Mouse (Mus musculus) right cerebral cortex, postnatal 4 days (tissue): ENCODE measurements around the gene Nfix.

Experiments
- DNase-seq: peaks from one replicate; pipeline ENCODE4 v3.0.0-alpha.2; 2022

Gene Nfix

DNA sequence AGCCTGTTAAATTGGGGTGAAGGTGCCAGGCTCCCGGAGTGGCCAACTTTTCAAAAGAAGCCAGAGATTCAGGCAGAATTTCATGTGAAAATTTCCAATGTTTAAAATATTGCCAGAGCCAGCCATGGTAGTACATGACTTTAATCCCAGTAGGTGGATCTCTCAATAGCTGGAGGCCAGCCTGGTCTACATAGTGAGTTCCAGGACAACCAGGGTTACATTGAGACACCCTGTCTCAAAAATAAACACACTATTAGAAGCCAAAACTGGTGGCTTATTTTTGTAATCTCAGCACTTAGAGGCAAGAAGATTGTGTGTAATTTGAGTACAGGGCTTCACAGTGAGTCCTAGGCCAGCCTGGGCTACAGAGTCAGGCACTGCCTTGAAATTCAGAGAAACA, 90.2 kb downstream of the Nfix start:
- no peak for DNase-seq

DNA sequence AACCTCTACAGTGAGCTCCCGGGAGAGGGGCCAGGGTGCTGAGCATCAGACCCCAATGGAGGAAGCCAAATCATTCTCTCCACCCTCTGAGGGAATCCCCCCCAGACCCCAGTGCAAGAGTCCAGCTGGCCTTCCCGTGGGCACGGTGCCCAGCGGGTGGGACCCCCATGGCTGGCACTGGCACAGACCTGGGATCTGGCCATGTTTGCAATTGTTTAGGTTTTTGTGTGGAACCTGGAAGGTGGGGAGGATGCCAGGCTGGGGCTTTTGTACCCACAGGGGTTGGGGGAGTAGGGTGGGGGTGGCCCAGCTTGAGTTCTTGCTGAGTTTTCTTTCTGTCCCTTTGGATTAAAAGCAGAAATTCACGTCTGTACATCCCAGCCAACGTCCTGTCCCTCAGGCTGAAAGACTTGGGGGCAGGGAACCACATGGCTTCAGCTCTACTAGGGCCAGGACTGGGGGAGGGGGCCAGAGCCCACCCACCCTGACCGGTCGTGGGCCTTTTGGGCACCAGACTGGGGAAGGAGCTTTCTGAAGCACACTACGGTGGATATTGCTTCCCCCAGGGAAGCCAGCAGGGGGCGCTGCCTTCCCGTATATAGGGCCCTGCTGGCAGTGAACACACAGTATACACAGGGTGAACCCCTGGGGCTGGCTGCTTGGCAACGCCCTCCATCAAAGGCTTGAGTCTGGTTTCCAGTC, 91.2 kb downstream of the Nfix start:
- DNase-seq: peak; percentile 88

DNA sequence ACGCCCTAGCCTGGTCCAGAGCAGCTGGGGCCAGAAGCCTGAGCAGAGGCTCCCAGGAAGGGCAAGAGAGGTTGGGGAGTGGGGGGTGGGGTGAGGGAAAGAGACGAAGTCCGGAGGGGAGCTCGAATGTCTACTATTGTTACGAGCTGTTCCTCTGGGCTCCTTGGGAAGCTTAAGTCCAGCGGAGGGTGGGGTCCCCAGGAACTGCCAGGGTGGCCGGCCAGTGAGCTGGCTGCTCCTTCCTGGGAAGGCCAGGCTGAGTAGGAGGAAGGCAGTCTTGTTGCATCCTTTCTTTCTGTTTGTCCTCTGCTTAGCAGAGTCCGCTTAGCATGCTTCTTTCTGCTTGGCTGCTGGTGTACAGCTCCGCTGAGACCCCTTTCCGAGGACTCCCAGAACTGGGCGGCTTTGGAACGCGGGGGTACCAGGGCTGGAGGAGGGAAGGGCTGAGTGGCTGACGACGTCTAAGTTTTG, 92.0 kb downstream of the Nfix start:
- DNase-seq: no peak

DNA sequence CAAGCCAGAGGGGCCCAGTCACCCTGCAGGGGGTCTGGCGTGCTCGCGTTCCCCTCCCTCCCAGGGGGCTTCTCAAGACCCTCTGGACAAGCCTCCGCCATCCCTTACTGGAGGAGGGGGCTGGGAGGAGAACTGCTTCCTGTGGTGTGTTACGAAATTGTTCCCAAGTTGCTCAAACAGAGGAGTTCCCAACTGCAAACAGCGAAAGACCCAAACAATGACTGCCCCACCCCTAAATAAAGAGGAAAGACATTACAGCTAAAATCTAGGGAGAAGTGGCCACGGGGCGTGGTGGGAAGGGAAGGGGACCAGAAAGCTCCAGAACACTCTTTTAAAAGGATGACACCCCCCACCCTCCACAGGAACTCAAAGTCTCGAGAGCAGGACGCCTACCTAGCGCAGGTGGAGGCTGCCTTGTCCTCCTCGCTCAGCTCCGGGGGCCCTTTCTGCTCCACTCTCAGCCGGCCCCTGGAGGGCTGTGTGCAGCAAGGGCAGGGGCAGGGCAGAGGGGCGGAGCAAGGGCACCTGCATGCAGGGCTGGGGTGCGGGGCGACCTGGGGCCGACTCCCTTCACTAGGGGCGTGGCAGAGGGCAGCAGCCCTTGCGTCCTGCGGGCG, 92.8 kb downstream of the Nfix start:
- DNase-seq: no peak

DNA sequence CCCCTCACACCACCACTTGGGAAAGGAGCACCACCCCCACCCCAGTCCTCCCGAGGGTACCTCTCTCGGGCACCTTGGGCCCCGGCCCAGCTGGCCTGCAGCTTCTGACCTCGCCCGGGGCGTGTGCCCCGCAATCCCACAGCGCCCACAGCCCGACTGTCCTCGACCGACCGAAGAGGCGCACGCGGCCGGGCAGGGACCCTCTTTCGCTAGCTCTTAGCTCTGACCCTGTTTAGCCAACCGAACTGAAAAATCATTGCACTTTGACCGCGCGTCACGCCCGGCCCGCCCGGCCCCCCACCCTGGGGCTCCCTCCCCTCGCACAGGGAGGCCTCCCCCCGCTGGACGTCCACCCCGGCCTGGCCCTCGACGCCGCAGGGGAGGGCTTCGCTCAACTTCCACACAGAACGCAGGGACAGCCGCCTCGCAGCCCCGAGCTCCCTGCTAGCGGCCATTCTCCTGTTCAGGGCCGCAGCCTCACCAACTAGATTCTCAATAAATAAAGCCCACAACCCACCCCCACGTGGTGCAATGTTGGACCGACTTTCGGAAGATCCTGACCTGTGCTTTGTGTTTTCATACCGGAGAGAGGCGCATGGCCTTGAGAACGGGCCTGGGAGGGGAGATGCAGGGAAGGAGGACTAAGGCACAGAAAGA, 93.4 kb downstream of the Nfix start:
- no peak for DNase-seq

DNA sequence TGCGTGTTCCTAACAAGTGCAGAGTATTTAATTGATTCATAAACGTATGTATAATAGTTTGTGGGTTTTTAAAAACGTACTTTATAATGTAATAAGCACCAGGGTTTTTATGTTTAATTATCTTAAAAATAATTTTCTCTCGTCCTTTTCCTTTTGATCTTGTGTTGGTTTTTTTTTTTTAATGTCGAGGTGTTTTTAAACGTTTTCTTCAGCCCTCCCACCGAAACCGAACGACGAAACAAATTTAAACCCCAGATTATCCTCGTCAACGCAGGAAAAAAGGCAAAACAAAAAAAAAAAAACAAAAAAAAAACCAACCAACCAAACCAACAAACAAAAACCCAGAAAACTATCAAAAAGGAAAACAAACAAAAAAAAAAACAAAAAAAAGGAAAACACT, 94.2 kb downstream of the Nfix start:
- no peak for DNase-seq

DNA sequence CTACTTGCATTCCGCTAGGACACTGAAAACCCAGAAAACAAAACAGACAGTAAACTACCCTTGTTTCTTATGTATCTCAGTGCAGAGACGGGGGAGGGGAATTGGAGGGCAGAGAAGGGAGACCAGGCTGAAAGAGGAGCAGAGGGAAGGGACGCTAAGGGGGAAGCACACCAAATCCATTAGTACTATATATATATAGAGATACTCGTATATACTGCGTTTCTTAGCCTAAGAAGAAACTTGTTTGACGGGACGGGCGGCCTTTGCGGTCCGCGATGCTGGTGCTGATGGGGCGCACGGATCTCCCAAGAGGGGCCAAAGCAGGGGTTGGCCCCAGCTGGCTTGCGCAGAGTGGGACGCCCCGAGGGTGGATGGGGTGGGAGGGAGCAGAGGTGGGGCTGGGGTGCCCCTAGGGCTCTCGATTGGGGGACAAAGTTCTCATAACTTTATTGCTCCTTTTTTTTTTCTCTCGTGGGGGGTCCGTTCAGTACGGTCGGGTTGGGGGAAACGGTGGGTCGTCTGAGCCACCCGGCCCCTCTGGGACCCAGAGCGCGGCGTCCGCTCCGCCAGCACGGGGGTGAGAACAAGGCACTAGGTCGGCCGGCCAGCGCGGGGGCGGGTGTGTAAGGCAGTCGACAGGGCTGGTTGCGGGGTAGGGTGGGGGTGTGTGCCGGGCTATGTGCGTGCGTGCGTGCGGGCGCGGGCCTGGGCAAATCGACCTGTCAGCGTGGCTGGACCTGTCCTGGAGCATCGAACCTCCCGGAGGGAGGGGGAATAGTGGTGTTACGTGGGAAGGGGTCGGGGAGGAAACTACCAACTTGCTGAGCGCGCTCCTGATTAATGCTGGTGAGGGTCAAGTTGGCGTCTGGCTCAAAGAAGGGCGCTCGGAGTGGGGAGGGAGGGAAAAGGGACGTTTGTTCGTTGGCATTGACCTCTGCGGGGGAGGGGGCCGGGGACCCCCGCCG, 95.0 kb downstream of the Nfix start:
- DNase-seq: no peak

DNA sequence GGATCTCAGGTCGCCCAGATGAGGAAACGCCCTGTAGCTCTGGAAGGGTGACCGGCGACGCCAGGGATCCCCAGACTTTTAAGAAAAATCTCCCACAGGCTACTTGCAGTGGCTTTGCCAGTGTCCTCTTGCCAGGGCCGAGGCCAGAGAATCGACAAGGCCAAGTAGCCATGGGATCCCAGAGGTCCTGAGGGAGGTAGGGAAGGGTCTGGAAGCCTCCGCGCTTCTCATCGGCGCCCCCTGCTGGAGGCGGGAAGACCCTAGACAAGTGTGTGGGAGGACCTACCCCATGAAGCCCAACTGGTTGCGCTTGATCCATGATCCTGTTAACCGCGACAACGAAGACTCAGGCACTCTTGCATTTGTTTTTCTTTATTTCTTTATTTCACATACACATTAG, 95.8 kb downstream of the Nfix start:
- peak; percentile 83 for DNase-seq

DNA sequence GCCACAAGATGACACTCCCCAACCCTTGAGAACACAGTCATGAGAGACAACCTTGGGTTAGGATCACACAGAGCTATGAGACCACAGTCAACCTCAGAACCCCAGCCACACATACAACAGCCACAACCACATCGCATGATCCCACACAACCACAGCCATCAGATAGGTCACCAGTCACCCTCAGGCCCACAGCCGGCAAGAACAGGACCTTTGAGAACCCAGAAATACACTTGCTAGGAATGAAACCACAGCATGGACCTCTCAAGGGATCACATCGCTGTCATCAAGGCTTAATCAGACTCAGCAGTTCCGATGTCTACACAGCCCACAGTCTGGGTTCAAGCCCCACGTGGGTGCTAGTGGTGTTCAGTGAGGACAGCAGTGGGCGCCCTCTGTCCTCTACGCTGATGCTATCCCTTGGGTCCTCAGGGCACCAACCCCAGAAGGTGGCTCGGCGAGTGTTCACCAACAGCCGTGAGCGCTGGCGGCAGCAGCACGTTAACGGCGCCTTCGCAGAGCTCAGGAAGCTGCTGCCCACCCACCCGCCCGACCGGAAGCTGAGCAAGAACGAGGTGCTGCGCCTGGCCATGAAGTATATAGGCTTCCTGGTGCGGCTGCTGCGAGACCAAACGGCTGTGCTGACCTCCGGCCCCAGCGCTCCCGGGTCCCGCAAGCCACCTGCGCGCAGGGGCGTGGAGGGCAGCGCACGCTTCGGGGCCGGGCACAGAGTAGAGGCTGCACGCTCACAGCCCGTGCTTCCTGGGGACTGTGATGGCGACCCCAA, 96.5 kb downstream of the Nfix start:
- no peak for DNase-seq

DNA sequence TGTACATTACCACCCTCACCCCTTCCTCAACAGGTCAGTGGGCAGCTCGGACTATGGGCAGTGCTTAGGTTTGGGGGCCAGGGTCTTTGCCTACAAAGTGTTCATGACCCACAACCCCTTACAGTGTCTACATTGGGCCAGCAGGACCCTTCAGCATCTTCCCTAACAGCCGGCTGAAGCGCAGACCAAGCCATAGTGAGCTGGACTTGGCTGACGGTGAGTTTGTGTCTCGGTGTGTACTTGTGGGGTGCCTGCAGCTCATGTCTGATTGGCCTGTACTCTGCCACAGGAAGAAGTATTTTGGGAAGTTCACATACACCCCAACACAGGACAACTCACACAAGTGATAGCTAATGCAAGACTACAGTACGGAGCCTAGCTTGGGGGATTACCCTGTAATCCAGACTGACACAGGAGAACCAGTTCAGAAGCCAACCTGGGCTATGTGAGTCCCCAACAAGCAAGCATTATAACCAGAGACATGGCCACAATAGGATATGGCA, 97.1 kb downstream of the Nfix start:
- DNase-seq: no peak

DNA sequence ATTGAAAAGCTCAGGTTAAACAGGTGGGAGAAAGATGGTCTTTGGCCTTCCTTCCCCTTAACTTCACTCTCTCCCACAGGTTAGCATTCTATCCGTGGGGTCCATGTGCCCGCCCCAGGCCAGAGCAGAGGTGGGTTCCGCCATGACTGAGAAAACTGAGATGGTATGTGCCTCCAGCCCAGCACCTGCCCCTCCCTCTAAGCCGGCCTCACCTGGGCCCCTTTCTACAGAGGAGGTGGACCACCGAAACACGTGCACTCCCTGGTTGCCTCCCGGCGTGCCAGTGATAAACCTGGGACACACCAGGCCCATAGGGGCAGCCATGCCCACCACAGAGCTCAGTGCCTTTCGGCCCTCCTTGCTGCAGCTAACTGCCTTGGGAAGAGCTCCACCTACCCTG, 97.6 kb downstream of the Nfix start:
- no peak for DNase-seq

DNA sequence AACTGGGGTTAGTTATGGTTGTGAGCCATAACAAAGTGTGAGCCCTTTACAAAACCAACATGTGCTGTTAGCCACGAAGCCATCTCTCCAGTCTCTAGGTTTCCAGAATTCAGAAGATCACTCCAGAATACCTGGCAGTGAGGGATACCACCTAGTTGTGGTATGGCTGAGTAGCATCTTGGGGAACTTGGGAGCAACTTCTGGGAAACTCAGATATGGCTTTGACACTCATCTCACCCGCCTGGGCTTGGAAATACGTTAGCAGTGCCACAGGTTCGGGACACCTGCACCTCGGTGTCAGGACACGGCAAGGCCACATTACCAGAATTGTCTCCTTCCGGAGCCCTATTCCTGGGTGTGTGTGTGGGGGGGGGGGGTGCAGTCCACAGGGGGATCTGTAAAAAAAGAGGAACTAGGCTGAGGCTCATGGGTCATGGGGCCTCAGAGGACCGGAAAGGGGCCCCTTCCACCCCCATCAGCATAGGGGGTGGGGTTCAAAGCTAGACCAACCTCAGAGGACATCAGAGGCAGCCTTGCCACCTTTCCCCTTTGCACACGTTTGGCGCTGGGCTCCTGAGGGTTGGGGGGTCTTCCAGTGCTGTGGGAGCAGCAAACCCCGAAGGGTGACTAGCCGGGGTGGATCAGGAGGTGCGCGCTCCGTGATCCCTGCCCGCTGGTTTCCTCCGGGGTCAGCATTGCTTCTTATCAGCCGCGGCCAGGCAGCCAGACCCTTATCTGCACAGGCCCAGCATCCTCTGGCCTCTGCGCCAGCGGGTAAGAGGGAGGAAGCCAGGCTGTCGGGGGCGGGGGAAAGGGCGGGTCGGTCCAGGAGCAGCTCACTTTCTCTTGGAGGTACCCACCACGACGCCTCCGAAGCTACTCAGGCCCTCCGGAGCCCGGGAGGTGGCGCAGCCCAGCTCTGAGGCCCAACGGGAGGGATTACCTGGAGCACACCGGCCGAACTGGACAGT, 98.9 kb downstream of the Nfix start, which contains the start of gene Lyl1:
Gene Lyl1, plus strand, starts transcription at position 517 of the 971 bp plus-strand sequence.
- no peak for DNase-seq

DNA sequence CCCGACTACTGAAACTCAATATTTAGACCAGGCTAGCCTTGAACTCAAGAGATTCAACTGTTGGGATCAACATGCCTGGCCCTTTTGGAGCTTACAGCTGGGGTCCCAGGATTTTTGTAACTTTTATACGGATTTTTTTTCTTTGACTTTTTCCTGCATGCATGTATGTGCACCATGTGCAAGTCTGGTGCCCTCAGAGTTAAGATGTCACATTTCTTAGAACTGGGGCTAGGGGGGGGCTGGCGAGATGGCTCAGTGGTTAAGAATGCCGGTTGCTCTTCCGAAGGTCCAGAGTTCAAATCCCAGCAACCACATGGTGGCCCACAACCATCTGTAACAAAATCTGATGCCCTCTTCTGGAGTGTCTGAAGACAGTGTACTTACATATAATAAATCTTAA, 99.6 kb downstream of the Nfix start:
- DNase-seq: no peak

DNA sequence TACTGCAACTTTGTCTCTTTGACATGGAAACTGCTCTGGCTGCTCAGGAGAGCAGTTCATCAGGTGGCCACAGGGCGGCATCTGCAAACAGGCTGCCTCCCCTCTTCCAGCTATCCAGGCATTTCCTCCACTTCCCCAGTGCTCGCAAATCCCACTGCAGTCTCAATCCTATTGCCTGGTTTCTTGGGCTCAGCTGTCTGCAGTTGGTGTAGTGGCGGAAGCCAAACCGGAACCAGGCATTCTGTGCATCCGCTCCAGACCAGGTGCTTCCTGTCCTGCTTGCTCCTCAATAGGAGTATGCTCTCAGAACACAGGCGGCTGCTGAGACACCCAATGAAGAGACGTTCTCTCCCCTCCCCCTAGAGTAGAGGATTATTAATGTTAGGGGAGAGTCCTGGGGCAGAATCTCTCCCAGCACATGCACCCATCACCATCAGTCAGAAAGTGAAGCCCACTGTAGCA, 100.3 kb downstream of the Nfix start:
- peak; percentile 64 for DNase-seq

DNA sequence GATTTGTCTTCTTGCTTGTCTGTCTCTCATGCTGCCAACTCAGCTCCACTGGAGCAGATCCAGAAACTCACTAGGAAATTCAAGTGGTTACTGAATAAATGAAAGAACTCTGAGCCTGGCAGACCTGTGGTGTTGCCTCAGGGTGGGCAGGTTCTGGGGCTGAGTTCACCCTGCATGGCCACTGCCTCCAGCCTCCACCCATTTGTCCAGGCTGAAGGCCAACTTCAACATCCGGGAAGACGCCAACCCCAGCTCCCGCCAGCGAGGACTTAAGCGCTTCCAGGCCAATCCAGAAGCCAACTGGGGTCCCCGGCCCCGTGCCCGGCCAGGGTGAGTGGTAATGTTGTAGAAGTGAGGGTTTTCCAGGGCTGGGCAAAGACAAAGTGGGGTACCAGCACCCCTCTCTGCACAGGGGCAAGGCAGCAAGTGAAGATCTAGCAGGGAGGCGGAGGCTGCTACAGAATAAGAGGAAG, 101.2 kb downstream of the Nfix start:
- peak; percentile 31 for DNase-seq

DNA sequence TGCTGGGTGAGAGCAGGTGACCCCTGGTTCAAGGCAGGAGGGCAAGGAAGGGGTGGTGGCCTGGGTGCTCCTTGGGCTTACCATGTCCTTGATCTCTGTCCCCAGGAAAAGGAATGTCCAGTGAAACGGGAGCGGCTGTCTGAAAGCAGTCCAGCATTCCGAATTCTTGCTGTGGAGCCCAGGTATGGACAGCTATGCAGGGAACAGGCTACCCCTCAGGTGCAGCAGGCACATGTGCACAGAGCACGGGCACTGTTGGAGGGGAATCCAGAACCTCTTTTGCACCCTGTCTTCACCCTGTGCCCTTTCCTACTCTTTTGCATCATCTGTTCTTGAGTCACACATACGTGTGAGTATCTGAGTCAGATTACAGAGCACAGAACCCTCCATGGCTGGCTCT, 101.9 kb downstream of the Nfix start:
- DNase-seq: no peak

DNA sequence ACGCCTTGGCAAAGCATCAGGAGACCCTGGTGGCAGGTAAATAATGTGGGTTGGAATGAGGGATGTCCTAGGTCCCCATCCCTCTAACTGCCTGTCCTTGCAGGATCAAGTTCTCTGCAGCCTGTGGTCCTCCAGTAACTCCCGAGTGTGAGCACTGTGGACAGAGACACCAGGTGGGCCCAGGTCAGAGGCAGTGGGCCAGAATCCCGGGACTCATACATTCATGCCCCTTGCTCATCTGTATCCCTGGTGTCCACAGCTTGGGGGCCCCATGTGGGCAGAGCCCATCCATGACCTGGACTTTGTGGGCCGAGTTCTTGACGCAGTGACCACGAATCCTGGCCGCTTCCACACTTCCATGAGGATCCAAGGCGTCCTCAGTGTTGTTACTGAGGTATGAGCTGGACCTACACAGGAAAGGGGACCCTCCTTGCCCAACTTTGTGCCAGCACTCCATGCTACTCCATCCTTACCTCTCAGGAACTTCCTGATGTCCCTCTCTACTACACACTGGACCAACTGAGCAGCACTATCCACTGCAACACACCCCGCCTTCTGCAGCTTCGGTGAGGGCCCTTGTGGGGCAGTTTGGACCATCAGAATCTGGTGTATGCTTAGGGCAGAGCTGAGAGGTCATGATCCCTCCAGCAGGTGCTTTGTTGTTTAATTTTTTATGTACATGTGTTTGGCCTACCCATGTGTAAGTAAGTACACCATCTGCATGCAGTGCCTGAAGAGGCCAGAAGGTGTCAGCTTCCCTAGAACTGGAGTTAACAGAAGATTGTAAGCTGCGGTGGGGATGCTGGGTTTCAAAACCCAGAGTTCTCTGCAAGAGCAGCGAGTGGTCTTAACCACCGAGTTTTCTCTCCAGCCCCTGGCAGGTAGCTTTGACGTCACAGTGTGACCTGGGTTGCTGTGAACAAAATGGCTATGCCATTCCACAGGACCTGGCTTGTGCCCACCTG, 102.7 kb downstream of the Nfix start:
- DNase-seq: peak; percentile 68

DNA sequence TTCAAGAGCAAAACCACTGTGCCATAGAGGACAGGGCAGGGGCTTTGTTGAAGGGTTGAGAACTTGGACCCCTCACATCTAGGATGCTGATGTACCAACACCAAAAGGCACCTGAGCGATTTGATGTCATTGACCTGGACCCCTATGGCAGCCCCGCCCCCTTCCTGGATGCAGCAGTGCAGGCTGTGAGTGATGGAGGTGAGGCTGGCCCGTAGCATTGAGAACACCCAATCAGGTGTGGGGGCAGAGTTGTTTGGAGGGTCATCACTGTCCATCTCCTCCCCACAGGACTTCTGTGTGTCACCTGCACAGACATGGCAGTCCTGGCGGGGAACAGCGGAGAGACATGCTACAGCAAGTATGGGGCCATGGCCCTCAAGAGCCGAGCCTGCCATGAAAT, 105.0 kb downstream of the Nfix start:
- no peak for DNase-seq

DNA sequence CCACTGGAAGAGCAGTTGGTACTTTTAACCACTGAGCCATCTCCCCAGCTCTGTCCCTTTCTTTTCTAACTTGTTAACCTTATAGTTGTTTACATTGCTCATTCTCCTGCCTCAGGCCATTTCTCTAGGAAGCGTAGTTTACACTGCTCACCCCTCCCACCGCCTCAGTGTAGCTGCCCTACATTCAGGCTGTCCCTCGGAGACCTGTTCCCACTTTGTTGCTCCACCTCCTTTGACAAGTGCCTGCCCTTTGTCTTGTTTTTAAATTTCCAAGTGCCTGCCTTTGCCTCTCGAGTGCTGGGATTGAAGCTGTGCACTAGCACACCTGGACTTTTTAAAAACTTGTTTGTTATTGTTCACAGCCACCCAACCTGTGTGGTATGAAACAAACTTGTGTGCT, 106.8 kb downstream of the Nfix start:
- DNase-seq: no peak
